Mouse (Mus musculus) stomach, embryonic 14.5 days (tissue): ENCODE measurements around the gene Ccdc24. TPM values are rescaled to one million over a fixed set of nuclear protein-coding genes. Genes with fewer than 3 reads are reported as not detected.

Experiments
- ATAC-seq: fragments of 200-750 bp; cut with Nextera tagmentation; 2 replicates; pipeline ENCODE4 v1.8.0; 2017; ENCODE audit warnings: low read depth, moderate TSS enrichment; ENCODE audit not compliant: insufficient number of reproducible peaks, insufficient read depth, low FRiP score
- H3K27ac ChIP-seq: fragments of 300-500 bp; sonication (generic); 2 replicates; pipeline ENCODE4 v1.5.1; 2014; ENCODE audit warnings: mild to moderate bottlenecking, low read length, moderate library complexity, mixed read lengths
- H3K27me3 ChIP-seq: fragments of 300-500 bp; sonication (generic); 2 replicates; pipeline ENCODE4 v1.6.1; 2014; ENCODE audit warnings: low read length, control low read depth, mixed read lengths; ENCODE audit not compliant: control insufficient read depth, insufficient read depth
- H3K36me3 ChIP-seq: fragments of 300-500 bp; sonication (generic); 2 replicates; pipeline ENCODE4 v1.6.1; 2014; ENCODE audit warnings: mild to moderate bottlenecking, control low read depth, low read length, moderate library complexity, mixed read lengths; ENCODE audit not compliant: control insufficient read depth, insufficient read depth
- H3K4me1 ChIP-seq: fragments of 300-500 bp; sonication (generic); 2 replicates; pipeline ENCODE4 v1.6.1; 2014; ENCODE audit warnings: low read length, control low read depth, mixed read lengths; ENCODE audit not compliant: control insufficient read depth, insufficient read depth
- H3K4me2 ChIP-seq: fragments of 300-500 bp; sonication (generic); replicated peaks from 2 replicates; pipeline ENCODE4 v1.6.1; 2014; ENCODE audit warnings: low read depth, low read length, control low read depth
- H3K4me3 ChIP-seq: fragments of 300-500 bp; sonication (generic); 2 replicates; pipeline ENCODE4 v1.5.1; 2014; ENCODE audit warnings: low read depth, low read length, control low read depth
- H3K9ac ChIP-seq: fragments of 300-500 bp; sonication (generic); replicated peaks from 2 replicates; pipeline ENCODE4 v1.6.1; 2014; ENCODE audit warnings: low read depth, mild to moderate bottlenecking, control low read depth, low read length, moderate library complexity, mixed read lengths
- H3K9me3 ChIP-seq: fragments of 300-500 bp; sonication (generic); 2 replicates; pipeline ENCODE4 v1.6.1; 2016; ENCODE audit warnings: low read depth, low read length, control low read depth; ENCODE audit not compliant: control insufficient read depth
- WGBS: fragments of 180-500 bp; shearing (Covaris S2); extraction: QIAGEN DNeasy Blood & Tissue Kit; methylation state at CpG from one replicate; pipeline ENCODE4 v1.1.7; 2014; 5-methylcytosine and 5-hydroxymethylcytosine counted together
- polyA plus RNA-seq: library from polyadenylated mRNA; unstranded; fragments of >200 nt; fragmentation: Nextera tagmentation; extraction: Ambion mirVana; gene quantifications from 2 replicates; pipeline ENCODE4 v1.2.1, GENCODE M21; 2014

Gene Ccdc24
- polyA plus RNA-seq, 1 experiment from 2014 or later = 2.4 TPM

DNA sequence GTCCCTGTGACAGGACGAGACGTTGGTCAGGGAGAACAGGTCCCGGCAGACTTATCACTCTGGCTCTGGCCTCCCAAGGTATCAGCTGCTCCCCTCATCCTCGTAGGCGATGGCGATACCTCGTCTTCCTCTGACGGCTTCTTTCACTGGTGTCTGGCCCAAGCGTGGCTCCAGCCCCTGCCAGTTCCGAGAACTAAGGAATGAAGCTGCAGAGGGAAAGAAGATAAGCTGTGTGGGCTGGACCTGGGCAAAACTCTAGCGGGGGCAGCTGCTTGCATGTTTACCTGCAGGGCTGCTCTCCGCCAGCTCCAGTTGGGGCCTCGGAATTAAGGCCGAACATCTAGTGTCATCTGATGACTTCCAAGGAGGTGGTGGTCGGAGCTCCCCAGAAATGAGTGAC lies 17.1 kb upstream of the Ccdc24 start:
- no peak overlapping the region for H3K27ac ChIP-seq
- H3K9me3 ChIP-seq = no peaks in the 10 kb centered on the region
- no peak overlapping the region for H3K9ac ChIP-seq
- no peak overlapping the region for H3K4me3 ChIP-seq
- H3K4me1 ChIP-seq = peaks cover 11% of the 10 kb centered on the region; the same call in 1 of the 2 replicates
- no peaks in the 10 kb centered on the region for H3K27me3 ChIP-seq
- no peak for ATAC-seq
- 91% methylated on average over 15 of the region's 15 CpGs for WGBS
- peaks cover 17% of the 10 kb centered on the region for H3K36me3 ChIP-seq
- H3K4me2 ChIP-seq = no peak overlapping the region

DNA sequence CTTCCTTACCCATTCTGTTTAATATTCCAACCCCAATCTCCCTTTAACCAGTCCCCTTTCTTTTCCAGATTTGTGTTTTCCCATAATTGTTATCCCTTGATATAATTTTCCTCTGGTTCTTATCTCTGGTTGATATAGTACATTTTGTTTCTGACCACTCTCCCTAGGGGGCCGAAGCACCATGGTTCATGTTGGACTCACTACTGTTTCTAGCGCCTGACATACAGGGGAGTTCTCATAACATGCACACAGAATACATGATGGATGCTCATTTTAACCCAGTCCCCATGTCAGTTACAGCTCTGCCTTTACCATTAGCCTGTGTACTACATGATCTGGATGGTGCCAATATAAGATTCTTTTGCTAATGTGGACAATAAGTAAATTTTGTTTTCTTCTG lies 15.6 kb upstream of the Ccdc24 start:
- H3K4me2 ChIP-seq = peak overlapping the region; percentile 67
- no peak overlapping the region; the same call in 1 of the 2 replicates for H3K4me3 ChIP-seq
- no peaks in the 10 kb centered on the region for H3K27me3 ChIP-seq
- no peak for ATAC-seq
- H3K27ac ChIP-seq = no peak overlapping the region
- H3K9me3 ChIP-seq = no peaks in the 10 kb centered on the region
- peaks cover 17% of the 10 kb centered on the region for H3K4me1 ChIP-seq
- 69% methylated on average over 2 of the region's 2 CpGs for WGBS
- peaks cover 13% of the 10 kb centered on the region; the same call in 1 of the 2 replicates for H3K36me3 ChIP-seq
- no peak overlapping the region for H3K9ac ChIP-seq

DNA sequence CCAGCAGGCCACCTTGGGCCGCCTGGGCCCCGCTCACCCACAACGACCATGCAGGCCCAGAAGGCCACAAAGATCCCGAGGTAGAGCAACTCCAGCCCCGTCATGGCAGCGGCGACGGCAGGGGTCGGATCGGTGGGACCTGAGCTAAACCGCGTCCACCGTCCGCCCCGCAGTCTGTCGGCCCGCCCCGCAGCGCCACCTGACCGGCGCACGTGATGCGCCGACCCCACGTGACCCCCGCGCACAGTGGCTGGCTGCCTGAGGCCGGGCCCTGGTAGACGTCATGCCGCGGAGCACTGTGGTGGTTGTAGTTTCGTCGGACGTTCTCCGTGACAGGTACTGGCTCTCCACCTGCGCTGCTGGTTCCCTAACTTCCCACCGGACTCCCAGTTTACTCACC lies 14.8 kb upstream of the Ccdc24 start, which contains the start of gene Atp6v0b:
Atp6v0b (minus strand) TSS at position 201 of the 400 bp plus-strand sequence.
- Histone ChIP-seq H3K4me1 (peaks cover 18% of the 10 kb centered on the region), H3K4me3 (peak within 1 kb of the TSS; percentile 94), H3K9me3 (no peaks in the 10 kb centered on the region), H3K36me3 (peaks cover 13% of the 10 kb centered on the region; the same call in 1 of the 2 replicates), H3K27ac (no peak within 1 kb of the TSS), H3K9ac (peak within 1 kb of the TSS; percentile 81), H3K27me3 (no peaks in the 10 kb centered on the region), H3K4me2 (peak within 1 kb of the TSS; percentile 67)
- peak; percentile 90 for ATAC-seq
- WGBS = under 1% methylated on average over 37 of the region's 37 CpGs

DNA sequence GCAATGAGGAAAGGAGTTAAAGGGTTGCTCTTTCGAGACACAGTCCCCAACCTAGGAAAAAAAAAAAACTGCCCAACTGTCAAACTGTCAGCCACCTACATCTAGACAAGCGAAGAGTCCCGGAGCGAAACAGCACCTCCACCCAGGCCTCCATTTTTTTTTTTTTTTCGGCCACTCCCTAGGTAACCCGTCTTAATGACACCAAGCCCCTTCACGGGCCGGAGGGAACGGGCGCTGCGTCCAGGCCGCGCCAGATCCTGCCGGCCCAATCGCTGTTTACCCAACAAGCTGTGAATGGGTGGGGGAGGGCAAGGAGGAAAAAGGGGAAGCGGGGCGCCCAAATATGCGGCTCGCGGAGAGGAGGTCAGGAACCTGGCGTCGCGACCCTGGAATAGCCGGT lies 14.3 kb upstream of the Ccdc24 start:
- H3K9ac ChIP-seq = peak overlapping the region; percentile 81
- peak overlapping the region; percentile 94 for H3K4me3 ChIP-seq
- peak overlapping the region; percentile 67 for H3K4me2 ChIP-seq
- no peaks in the 10 kb centered on the region for H3K9me3 ChIP-seq
- H3K4me1 ChIP-seq = peaks cover 21% of the 10 kb centered on the region
- no peaks in the 10 kb centered on the region for H3K27me3 ChIP-seq
- ATAC-seq = no peak
- WGBS = 2% methylated on average over 24 of the region's 24 CpGs
- H3K27ac ChIP-seq = no peak overlapping the region
- peaks cover 13% of the 10 kb centered on the region; the same call in 1 of the 2 replicates for H3K36me3 ChIP-seq

DNA sequence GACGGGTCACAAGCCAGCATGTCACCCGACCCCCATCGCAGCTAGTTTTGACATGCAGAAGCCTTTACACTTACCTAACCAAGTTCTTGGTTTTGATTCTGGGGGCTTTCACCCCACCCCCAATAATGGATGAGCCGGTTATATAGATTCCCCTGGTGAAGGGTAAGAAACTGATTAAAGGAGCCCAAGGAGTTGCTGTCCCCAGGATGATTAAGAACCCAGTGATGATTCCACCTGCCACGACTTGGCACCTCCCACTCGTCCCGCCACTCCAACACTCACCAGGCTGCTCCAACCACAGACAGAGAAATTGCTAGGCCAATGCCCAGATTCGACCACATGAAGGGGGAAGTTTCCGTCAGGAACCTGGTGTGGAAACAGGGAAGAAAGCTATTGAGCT lies 13.6 kb upstream of the Ccdc24 start:
- Histone ChIP-seq H3K27me3 (no peaks in the 10 kb centered on the region), H3K36me3 (peaks cover 13% of the 10 kb centered on the region; the same call in 1 of the 2 replicates), H3K9ac (no peak overlapping the region), H3K4me3 (peak overlapping the region; percentile 94; the same call in 1 of the 2 replicates), H3K4me1 (peaks cover 18% of the 10 kb centered on the region), H3K4me2 (peak overlapping the region; percentile 67; the same call in 1 of the 2 replicates), H3K9me3 (no peaks in the 10 kb centered on the region), H3K27ac (no peak overlapping the region)
- ATAC-seq = no peak
- 79% methylated on average over 9 of the region's 9 CpGs for WGBS

DNA sequence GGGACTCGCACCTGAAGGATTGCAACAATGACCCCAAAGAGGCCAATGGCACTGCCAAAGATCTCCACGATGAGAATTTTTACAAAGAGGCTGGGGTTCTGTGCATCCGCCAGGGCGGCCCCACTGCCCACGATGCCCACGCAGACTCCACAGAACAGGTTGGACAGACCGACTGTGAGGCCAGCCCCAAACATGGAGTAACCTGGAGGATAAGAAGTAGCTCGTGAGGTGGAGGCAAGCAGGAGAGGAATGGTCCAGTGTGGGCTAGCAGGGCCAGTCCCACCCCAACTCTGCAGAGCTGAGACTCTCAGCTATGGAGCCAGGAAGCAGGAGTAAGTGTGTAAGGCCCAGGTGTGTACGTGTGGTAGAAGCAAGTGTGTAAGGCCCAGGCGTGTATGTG lies 12.7 kb upstream of the Ccdc24 start:
- H3K36me3 ChIP-seq = peaks cover 19% of the 10 kb centered on the region
- H3K27me3 ChIP-seq = no peaks in the 10 kb centered on the region
- ATAC-seq = no peak
- 89% methylated on average over 10 of the region's 10 CpGs for WGBS
- no peak overlapping the region for H3K27ac ChIP-seq
- no peak overlapping the region for H3K4me2 ChIP-seq
- no peaks in the 10 kb centered on the region for H3K9me3 ChIP-seq
- H3K4me3 ChIP-seq = no peak overlapping the region
- no peak overlapping the region for H3K9ac ChIP-seq
- peaks cover 15% of the 10 kb centered on the region for H3K4me1 ChIP-seq

DNA sequence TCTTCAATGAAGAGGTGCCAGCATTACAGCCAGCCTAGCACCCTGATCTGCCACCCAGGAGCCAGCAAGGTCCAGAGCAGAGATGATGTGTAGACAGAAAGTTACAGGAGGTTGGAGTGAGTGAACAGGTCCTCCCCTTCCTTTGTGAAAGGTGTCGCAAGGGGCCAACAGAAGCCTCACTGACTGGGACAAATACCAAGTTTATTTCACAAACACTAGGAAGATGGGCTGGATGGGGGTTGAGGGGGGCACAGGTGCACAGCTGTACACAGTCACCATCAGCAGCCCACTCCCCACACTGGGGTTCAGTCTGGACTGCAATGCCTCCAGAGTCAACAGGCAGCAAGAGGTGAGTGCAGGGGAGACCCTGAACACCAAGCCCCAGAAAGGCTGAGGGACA lies 11.8 kb upstream of the Ccdc24 start:
- H3K4me1 ChIP-seq = peaks cover 15% of the 10 kb centered on the region
- WGBS = 95% methylated on average over 1 of the region's 1 CpGs
- H3K4me3 ChIP-seq = peak overlapping the region; percentile 79; the same call in 1 of the 2 replicates
- H3K36me3 ChIP-seq = peaks cover 22% of the 10 kb centered on the region
- ATAC-seq = no peak
- peak overlapping the region; percentile 76 for H3K4me2 ChIP-seq
- H3K9me3 ChIP-seq = no peaks in the 10 kb centered on the region
- no peak overlapping the region for H3K9ac ChIP-seq
- H3K27ac ChIP-seq = no peak overlapping the region
- no peaks in the 10 kb centered on the region for H3K27me3 ChIP-seq

DNA sequence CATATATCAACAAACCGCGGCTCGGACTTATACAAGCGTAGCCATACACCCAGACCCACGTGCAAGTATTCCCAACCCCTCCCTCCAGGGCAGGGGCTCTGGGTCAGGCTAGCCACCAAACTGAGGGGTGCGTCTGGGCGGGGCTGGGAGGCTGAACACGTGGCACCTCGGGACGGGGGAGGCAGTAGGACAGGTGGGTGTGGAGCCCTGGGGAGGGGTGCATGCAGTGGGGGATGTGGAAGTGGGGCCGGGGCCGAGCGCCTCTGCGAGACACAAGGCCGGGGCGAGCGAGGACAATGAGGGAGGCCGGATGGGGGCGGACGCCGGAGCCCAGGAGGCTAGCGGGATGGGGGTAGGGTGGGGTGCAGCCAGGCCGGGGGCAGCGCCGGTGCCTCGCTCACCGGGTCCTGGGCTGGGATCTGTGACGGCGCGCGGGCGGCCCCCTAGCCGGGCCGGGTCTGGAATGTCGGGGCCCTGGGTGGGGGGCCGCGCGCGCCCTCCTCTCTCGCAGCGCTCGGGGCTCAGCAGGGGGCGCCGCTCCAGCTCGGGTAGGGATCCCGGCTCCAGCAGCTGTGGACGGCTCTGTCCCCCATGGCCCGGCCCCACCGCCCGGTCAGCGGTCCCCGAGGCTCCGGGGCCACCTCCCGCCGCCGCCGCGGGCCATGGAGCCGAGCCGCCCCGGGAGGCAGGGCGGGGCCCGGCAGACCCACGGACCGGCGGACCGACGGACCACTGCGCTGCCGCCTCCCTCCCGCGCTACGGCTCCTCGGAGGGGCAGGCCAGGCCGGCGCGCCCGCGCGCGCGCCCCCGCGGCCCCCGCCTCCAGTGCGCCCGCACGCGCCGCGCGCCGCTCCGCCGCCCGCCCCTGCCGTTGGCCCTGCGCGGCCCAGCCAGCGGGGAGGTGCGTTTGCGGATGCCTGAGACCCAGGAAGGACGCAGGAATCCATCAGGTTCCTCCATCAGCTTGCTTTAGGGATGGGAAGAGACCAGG lies 10.6 kb upstream of the Ccdc24 start, which contains the start of gene B4galt2:
B4galt2 (minus strand) TSS at position 787 of the 991 bp plus-strand sequence.
- peaks cover 22% of the 10 kb centered on the region for H3K36me3 ChIP-seq
- ATAC-seq = peak; percentile 24
- H3K27ac ChIP-seq = peak within 1 kb of the TSS; percentile 69; the same call in 1 of the 2 replicates
- H3K4me1 ChIP-seq = peaks cover 15% of the 10 kb centered on the region
- peak within 1 kb of the TSS; percentile 79 for H3K4me3 ChIP-seq
- under 1% methylated on average over 57 of the region's 103 CpGs for WGBS
- no peaks in the 10 kb centered on the region for H3K9me3 ChIP-seq
- H3K9ac ChIP-seq = peak within 1 kb of the TSS; percentile 79
- peak within 1 kb of the TSS; percentile 76 for H3K4me2 ChIP-seq
- H3K27me3 ChIP-seq = no peaks in the 10 kb centered on the region
